Mouse (Mus musculus): Measurements from ENCODE around the gene Cry2. TPM values are rescaled to one million over a fixed set of nuclear protein-coding genes. Genes with fewer than 3 reads are reported as not detected.
"Not testable (repeated sequence)": the region's sequence is repeated elsewhere in the genome, so short reads cannot be mapped to it uniquely, and the experiment has no call there.

Gene Cry2
- 51.4 and 53.2 TPM in 2 replicates for polyA plus RNA-seq (2015; fragmentation: Nextera tagmentation; extraction: Ambion mirVana)

DNA sequence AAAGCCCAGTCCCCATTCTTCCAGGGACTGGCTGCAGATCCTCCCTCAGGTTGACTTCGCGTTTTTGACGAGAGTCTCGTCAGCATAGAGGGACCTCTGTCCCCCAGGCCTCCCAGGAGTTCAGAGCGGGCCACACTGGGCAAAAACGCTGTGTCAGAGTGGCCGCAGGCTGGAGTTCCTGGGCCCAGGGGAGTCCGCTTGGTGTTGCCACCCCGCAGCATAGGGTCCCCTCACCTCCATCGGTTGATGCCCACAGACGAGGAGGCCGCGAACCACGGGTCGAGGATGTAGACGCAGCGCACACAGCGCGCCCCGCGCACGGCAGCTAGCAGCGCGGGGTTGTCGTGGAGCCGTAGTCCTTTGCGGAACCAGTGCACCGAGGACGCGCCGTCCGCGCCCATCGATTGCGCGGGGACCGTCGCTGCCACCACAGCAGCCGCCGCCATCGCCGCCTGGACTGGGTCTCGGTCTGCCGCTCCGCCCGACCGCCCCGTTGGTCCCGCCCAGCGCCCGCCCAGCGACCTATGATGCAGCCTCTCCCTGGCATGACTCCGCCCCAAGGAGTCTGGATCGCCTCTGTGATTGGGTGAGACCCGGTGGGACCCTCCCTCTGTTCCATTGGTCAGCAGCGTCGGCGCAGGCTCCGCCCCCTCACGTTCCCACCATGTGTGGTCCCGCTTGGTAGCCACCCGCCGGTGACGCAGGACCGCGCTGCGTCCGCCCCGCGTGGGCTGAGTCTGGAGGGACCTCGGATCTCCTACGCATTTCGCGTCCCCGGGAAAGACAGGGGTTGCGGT lies at the start of gene Cry2:
TSS of gene Cry2 (minus strand) at position 466 of the 797 bp plus-strand sequence.
- Histone ChIP-seq H3K4me3 (ENCODE audit: low read length) (peak within 1 kb of the TSS; percentile 84), H3K9me3 (ENCODE audit: control insufficient read depth, low read length) (no peaks in the 10 kb centered on the region), H3K27me3 (replicated peaks; ENCODE audit: control insufficient read depth, insufficient read depth, low read length) (no peaks in the 10 kb centered on the region), H3K9ac (ENCODE audit: low read depth, low read length) (peak within 1 kb of the TSS; percentile 88), H3K4me1 (ENCODE audit: control insufficient read depth, insufficient read depth, low read depth, low read length) (peaks cover 32% of the 10 kb centered on the region), H3K27ac (ENCODE audit: low read depth, low read length) (peak within 1 kb of the TSS; percentile 73), H3K4me2 (ENCODE audit: low read length) (peak within 1 kb of the TSS; percentile 92), H3K36me3 (ENCODE audit: control insufficient read depth, insufficient read depth, low read length) (no peaks in the 10 kb centered on the region)
- WGBS: under 1% methylated on average over 71 of the region's 76 CpGs
- peak; percentile 97 for ATAC-seq

DNA sequence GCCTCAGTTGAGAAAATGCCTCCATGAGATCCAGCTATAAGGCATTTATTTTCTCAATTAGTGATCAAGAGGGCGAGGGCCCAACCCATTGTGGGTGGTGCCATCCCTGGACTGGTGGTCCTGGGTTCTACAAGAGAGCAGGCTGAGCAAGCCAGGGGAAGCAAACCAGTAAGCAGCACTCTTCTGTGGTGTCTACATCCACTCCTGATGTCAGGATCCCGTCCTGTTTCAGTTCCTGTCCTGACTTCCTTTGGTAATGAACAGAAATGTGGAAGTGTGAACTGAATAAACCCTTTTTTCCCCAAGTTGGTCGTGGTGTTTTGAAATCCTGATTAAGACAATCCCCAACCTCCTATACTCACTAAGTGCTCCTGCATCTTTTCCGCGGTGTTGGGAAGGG lies 49.7 kb upstream of the Cry2 start:
- ATAC-seq: no peak
- Histone ChIP-seq H3K9me3 (ENCODE audit: control insufficient read depth, low read length) (no peaks in the 10 kb centered on the region), H3K4me3 (ENCODE audit: low read length) (no peak overlapping the region), H3K27ac (ENCODE audit: low read depth, low read length) (no peak overlapping the region), H3K4me1 (ENCODE audit: control insufficient read depth, insufficient read depth, low read depth, low read length) (peaks cover 2% of the 10 kb centered on the region; the same call in 1 of the 2 replicates), H3K36me3 (ENCODE audit: control insufficient read depth, insufficient read depth, low read length) (no peaks in the 10 kb centered on the region), H3K4me2 (ENCODE audit: low read length) (no peak overlapping the region), H3K9ac (ENCODE audit: low read depth, low read length) (no peak overlapping the region), H3K27me3 (replicated peaks; ENCODE audit: control insufficient read depth, insufficient read depth, low read length) (peaks cover 9% of the 10 kb centered on the region)
- 52% methylated on average over 5 of the region's 5 CpGs for WGBS

DNA sequence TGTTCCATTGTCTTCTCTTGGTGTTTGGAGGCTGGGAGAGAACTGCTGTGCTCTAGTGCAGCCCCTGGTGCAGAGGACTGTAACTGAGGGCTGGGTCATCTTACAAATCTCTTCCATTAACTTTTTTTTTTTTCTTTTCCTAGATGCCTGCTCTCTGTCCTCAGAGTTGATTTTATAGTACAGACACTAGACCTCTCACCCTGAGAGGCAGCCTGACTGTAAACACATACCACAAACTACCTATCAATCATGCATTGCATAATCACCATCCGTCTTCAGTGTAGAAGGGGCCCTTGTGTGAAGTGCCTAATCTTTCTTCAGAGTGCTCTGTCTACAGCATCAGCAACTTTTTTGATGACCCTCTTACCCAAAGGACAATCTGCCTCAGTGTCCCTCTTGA lies 48.7 kb upstream of the Cry2 start:
- H3K27ac ChIP-seq (ENCODE audit: low read depth, low read length): no peak overlapping the region
- H3K27me3 ChIP-seq (replicated peaks; ENCODE audit: control insufficient read depth, insufficient read depth, low read length): peaks cover 9% of the 10 kb centered on the region
- no peaks in the 10 kb centered on the region for H3K9me3 ChIP-seq (ENCODE audit: control insufficient read depth, low read length)
- peaks cover 2% of the 10 kb centered on the region; the same call in 1 of the 2 replicates for H3K4me1 ChIP-seq (ENCODE audit: control insufficient read depth, insufficient read depth, low read depth, low read length)
- H3K4me3 ChIP-seq (ENCODE audit: low read length): no peak overlapping the region
- H3K4me2 ChIP-seq (ENCODE audit: low read length): no peak overlapping the region
- no peak for ATAC-seq
- H3K36me3 ChIP-seq (ENCODE audit: control insufficient read depth, insufficient read depth, low read length): no peaks in the 10 kb centered on the region
- WGBS: 65% methylated on average over 1 of the region's 1 CpGs
- H3K9ac ChIP-seq (ENCODE audit: low read depth, low read length): no peak overlapping the region

DNA sequence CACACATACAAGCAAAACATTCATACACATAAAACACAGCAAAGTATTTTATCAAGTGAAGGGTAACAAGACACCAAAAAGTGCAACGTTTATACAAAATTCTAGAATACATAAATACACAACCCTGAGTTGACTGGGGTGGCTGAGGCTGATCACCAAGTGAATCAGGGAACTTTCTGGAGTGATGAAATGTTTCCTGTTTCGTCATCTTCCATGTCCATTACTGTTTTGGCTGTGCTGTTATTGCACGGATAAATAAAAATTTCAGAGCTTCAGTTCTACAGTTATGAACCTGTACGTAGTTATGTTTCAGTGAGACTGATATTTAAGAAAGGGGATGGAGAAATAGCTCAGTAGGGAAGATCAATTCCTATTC lies 44.5 kb upstream of the Cry2 start:
- no peak overlapping the region for H3K4me2 ChIP-seq (ENCODE audit: low read length)
- no peak overlapping the region for H3K4me3 ChIP-seq (ENCODE audit: low read length)
- no peak overlapping the region for H3K9ac ChIP-seq (ENCODE audit: low read depth, low read length)
- 91% methylated on average over 4 of the region's 4 CpGs for WGBS
- ATAC-seq: no peak
- H3K9me3 ChIP-seq (ENCODE audit: control insufficient read depth, low read length): no peaks in the 10 kb centered on the region
- H3K27ac ChIP-seq (ENCODE audit: low read depth, low read length): no peak overlapping the region
- H3K4me1 ChIP-seq (ENCODE audit: control insufficient read depth, insufficient read depth, low read depth, low read length): no peaks in the 10 kb centered on the region
- 0 out of 2 replicates have a peak, but pooled peaks cover 2% of the 10 kb centered on the region for H3K27me3 ChIP-seq (replicated peaks; ENCODE audit: control insufficient read depth, insufficient read depth, low read length)
- no peaks in the 10 kb centered on the region for H3K36me3 ChIP-seq (ENCODE audit: control insufficient read depth, insufficient read depth, low read length)

DNA sequence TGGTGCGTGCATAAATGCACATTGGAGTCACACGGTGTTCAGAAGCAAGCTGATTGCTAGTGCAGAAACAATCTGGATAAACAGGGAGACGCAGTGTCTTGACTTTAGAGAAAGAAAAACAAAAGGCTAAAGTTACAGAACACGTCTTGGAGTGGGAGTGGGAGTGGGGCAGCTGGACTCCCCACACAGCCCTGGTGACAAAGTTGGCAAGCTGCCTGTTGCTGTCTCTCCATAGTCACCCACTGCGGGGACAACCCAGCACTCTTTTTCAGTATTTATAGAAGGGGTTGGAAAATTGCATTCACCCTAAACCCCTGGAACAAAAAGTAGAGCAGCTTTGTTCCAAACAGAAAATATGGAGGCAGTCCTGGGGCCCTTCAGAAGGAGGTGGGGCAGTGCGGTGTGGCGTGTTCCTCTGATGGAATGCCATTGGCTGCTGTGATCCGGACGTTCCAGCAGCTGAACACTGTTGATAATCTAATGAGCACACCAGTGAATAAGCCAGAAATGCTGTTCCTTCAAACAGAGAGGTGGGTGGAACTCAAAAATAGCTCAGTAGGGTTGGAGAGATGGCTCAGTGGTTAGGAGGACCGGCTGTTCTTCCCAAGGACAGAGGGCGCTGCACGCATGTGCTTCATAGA lies 43.9 kb upstream of the Cry2 start:
- no peak overlapping the region for H3K27ac ChIP-seq (ENCODE audit: low read depth, low read length)
- H3K4me1 ChIP-seq (ENCODE audit: control insufficient read depth, insufficient read depth, low read depth, low read length): no peaks in the 10 kb centered on the region
- no peaks in the 10 kb centered on the region for H3K36me3 ChIP-seq (ENCODE audit: control insufficient read depth, insufficient read depth, low read length)
- no peaks in the 10 kb centered on the region for H3K9me3 ChIP-seq (ENCODE audit: control insufficient read depth, low read length)
- WGBS: 67% methylated on average over 12 of the region's 12 CpGs
- no peak overlapping the region for H3K4me2 ChIP-seq (ENCODE audit: low read length)
- ATAC-seq: no peak
- H3K4me3 ChIP-seq (ENCODE audit: low read length): no peak overlapping the region
- H3K27me3 ChIP-seq (replicated peaks; ENCODE audit: control insufficient read depth, insufficient read depth, low read length): no peaks in the 10 kb centered on the region
- no peak overlapping the region for H3K9ac ChIP-seq (ENCODE audit: low read depth, low read length)

DNA sequence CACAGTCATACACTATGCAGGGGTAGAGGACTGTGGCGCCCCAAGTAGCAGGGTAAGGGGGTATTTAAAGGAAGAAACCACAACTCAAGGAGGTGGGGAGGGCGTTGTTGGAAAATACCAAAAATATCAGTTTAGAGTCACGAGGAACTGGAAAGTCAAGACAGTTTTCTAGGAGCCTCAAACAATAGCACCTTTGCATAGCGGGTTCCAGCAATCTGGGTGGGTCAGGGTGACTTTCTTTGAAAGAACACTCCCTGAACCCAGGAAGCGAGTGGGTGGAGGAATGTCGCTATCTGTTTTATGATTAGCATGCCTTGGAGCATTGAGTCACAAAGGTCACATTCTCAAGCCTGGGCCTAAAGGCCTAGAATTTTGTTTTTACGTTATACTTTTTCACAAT lies 42.7 kb upstream of the Cry2 start:
- H3K36me3 ChIP-seq (ENCODE audit: control insufficient read depth, insufficient read depth, low read length); H3K4me2 ChIP-seq (ENCODE audit: low read length); H3K27ac ChIP-seq (ENCODE audit: low read depth, low read length); H3K4me3 ChIP-seq (ENCODE audit: low read length); H3K27me3 ChIP-seq (replicated peaks; ENCODE audit: control insufficient read depth, insufficient read depth, low read length); H3K4me1 ChIP-seq (ENCODE audit: control insufficient read depth, insufficient read depth, low read depth, low read length); H3K9me3 ChIP-seq (ENCODE audit: control insufficient read depth, low read length); ATAC-seq; H3K9ac ChIP-seq (ENCODE audit: low read depth, low read length): not testable (repeated sequence)
- 87% methylated on average over 7 of the region's 7 CpGs for WGBS

DNA sequence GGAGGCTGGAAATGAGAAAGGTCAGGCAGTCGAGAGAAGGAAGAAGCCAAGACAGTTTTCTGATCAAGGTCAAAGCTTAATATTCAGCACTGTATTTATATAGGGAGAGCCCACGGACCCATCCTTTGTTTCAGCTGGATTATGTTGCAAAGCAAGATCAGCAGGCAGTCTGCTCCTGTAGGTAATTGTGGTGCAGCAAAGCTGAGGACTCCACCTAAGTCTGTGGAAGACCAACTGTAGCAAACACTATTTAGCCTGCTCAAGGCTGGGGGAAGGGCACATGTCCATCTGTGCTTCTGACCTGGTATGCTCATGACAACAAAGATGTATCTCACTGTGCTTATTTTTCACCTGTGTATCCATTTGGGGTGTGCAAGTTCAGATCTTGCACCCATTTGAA lies 41.9 kb upstream of the Cry2 start:
- Histone ChIP-seq H3K27ac (ENCODE audit: low read depth, low read length) (no peak overlapping the region), H3K4me2 (ENCODE audit: low read length) (no peak overlapping the region), H3K4me3 (ENCODE audit: low read length) (no peak overlapping the region), H3K4me1 (ENCODE audit: control insufficient read depth, insufficient read depth, low read depth, low read length) (no peaks in the 10 kb centered on the region), H3K9me3 (ENCODE audit: control insufficient read depth, low read length) (no peaks in the 10 kb centered on the region), H3K36me3 (ENCODE audit: control insufficient read depth, insufficient read depth, low read length) (no peaks in the 10 kb centered on the region), H3K27me3 (replicated peaks; ENCODE audit: control insufficient read depth, insufficient read depth, low read length) (no peaks in the 10 kb centered on the region), H3K9ac (ENCODE audit: low read depth, low read length) (no peak overlapping the region)
- 59% methylated on average over 2 of the region's 2 CpGs for WGBS
- no peak for ATAC-seq

DNA sequence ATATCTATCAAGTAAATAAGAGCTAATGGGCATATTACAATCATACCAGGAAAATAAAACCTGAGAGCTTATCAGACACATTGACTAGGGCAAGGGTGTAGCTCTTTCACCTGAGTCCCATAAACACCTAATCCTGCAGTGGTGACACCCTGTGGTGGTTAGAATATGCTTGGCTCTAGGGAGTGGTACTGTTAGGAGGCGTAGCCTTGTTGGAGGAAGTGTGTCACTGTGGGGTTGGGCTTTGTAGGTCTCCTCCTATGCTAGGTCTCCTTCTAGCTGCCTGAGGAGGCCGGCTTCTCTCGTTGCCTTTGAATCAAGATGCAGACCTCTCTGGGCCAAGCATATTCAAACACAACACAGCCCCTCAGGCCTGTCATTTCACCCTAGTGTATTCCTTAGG lies 41.1 kb upstream of the Cry2 start:
- H3K27ac ChIP-seq (ENCODE audit: low read depth, low read length): no peak overlapping the region
- no peak overlapping the region for H3K9ac ChIP-seq (ENCODE audit: low read depth, low read length)
- no peaks in the 10 kb centered on the region for H3K4me1 ChIP-seq (ENCODE audit: control insufficient read depth, insufficient read depth, low read depth, low read length)
- H3K9me3 ChIP-seq (ENCODE audit: control insufficient read depth, low read length): no peaks in the 10 kb centered on the region
- H3K4me3 ChIP-seq (ENCODE audit: low read length): no peak overlapping the region
- 79% methylated on average over 3 of the region's 3 CpGs for WGBS
- H3K36me3 ChIP-seq (ENCODE audit: control insufficient read depth, insufficient read depth, low read length): no peaks in the 10 kb centered on the region
- no peak overlapping the region for H3K4me2 ChIP-seq (ENCODE audit: low read length)
- no peak for ATAC-seq
- no peaks in the 10 kb centered on the region for H3K27me3 ChIP-seq (replicated peaks; ENCODE audit: control insufficient read depth, insufficient read depth, low read length)

DNA sequence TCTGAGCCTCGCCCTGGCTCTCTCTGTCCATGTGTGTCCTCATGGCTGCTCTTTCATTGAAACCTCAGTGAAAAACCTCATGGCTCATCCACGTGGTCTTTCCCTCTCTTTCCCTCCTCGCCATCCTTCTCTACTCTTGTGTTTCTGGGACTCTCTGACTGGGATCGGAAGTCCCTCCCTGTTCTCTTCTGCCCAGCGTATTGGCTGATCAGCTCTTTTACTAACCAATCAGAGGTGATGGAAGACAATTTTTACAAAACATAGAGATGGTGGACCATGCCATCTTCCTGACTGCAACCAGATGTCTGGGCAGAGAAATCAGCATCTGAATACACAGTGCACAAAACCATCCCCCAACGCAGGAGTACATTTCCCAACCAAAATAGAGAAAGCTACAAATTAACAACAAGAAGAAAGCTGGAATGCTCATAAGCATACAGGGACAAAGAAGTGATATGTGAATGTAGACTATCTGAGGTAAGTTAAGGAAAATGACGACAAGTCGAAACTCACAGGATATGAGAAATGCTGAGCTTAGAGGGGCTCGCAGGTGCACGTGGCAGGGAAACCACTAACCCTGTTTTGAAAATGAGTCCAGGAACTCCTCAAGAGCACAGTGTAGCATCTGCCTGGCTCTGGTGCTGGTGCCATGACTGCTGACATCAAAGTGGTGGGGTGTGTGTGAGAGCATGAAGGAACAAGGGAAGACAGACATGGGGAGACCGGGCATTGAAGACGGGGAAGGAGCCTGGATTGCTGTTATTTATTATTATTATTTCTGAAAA lies 38.2 kb upstream of the Cry2 start:
- no peak for ATAC-seq
- Histone ChIP-seq H3K4me1 (ENCODE audit: control insufficient read depth, insufficient read depth, low read depth, low read length) (no peaks in the 10 kb centered on the region), H3K9ac (ENCODE audit: low read depth, low read length) (no peak overlapping the region), H3K4me2 (ENCODE audit: low read length) (no peak overlapping the region), H3K27me3 (replicated peaks; ENCODE audit: control insufficient read depth, insufficient read depth, low read length) (no peaks in the 10 kb centered on the region), H3K9me3 (ENCODE audit: control insufficient read depth, low read length) (no peaks in the 10 kb centered on the region), H3K36me3 (ENCODE audit: control insufficient read depth, insufficient read depth, low read length) (no peaks in the 10 kb centered on the region), H3K4me3 (ENCODE audit: low read length) (no peak overlapping the region), H3K27ac (ENCODE audit: low read depth, low read length) (no peak overlapping the region)
- WGBS: 85% methylated on average over 12 of the region's 12 CpGs
